Mouse (Mus musculus) heart, postnatal 10 days (tissue): ENCODE data around the gene Spg21. TPM values are rescaled to one million over a fixed set of nuclear protein-coding genes. Genes with fewer than 3 reads are reported as not detected.

ENCODE experiments used
- DNase-seq, 2 experiments: peaks; one replicate each; pipeline ENCODE4 v3.0.0; 2021
- intact Hi-C: fragments of 180-260 bp; cut with DNase I; formaldehyde crosslinking; loops from one replicate; pipeline ENCODE4 v1.15.1; 2025
- total RNA-seq, 2 experiments: library from RNA; stranded (reverse); gene quantifications; 2 replicates each; pipeline ENCODE4 v1.2.3; 2021

Spg21 gene
- total RNA-seq, 2 experiments from 2014 or later = 23.6 to 25.4 TPM

GRCm38 (mm10) chr9:65532986-65533385 lies 72.2 kb downstream of the Spg21 start:
- intact Hi-C loops = no loop called here
- DNase-seq = no peak

- intact Hi-C loops = no loop called here
- DNase-seq = no peak
Observed at GRCm38 (mm10) chr9:65534111-65534510, 73.4 kb downstream of the Spg21 start.

GRCm38 (mm10) chr9:65535191-65535722 lies 74.5 kb downstream of the Spg21 start:
- DNase-seq = peak in 1 of 2 experiments; percentile 41
- intact Hi-C loops = no loop called here

- intact Hi-C loops = no loop called here
- no peak for DNase-seq
Observed at GRCm38 (mm10) chr9:65535789-65536469, 75.2 kb downstream of the Spg21 start.

- DNase-seq = no peak
- intact Hi-C loops = no loop called here
Observed at GRCm38 (mm10) chr9:65536491-65536890, 75.7 kb downstream of the Spg21 start.

Other genes with a start within 250 kb of the Spg21 start
- gene Cilp, start 195.8 kb upstream of the Spg21 start, total RNA-seq = 1 to 10 TPM; 5.4 to 6.6 TPM
- 10 to 100 TPM; 76.3 to 83.4 TPM for gene Clpx, start 166.7 kb upstream of the Spg21 start, total RNA-seq
- gene Pdcd7, start 114.8 kb upstream of the Spg21 start, total RNA-seq = 10 to 100 TPM; 11.1 to 14.7 TPM
- gene Ubap1l, start 99.9 kb upstream of the Spg21 start, total RNA-seq = 1 to 10 TPM in 1 of 2 experiments, not detected in 1; 1.0 TPM
- 1 to 10 TPM; 1.1 to 2.1 TPM for gene Kbtbd13, start 69.3 kb upstream of the Spg21 start, total RNA-seq
- 10 to 100 TPM; 13.3 to 16.2 TPM for gene Rasl12, start 62.4 kb upstream of the Spg21 start, total RNA-seq
- not detected for gene Slc51b, start 38.0 kb upstream of the Spg21 start, total RNA-seq
- gene Mtfmt, start 25.2 kb upstream of the Spg21 start, total RNA-seq = 1 to 10 TPM; 6.6 to 6.9 TPM
- under 1 TPM in 1 of 2 experiments, not detected in 1; 0.22 TPM for gene Ankdd1a, start 59.2 kb downstream of the Spg21 start, total RNA-seq
- 10 to 100 TPM; 18.3 to 21.2 TPM for gene Plekho2, start 119.1 kb downstream of the Spg21 start, total RNA-seq
- gene Pif1, start 126.2 kb downstream of the Spg21 start, total RNA-seq = 1 to 10 TPM; 1.9 to 2.4 TPM
- gene Rbpms2, start 168.7 kb downstream of the Spg21 start, total RNA-seq = 10 to 100 TPM; 54.4 to 57.7 TPM
- 100 to 1,000 TPM; 269 to 276 TPM for gene Oaz2, start 207.1 kb downstream of the Spg21 start, total RNA-seq